Mouse (Mus musculus): ENCODE measurements around the gene Zfand6.

Gene Zfand6

DNA sequence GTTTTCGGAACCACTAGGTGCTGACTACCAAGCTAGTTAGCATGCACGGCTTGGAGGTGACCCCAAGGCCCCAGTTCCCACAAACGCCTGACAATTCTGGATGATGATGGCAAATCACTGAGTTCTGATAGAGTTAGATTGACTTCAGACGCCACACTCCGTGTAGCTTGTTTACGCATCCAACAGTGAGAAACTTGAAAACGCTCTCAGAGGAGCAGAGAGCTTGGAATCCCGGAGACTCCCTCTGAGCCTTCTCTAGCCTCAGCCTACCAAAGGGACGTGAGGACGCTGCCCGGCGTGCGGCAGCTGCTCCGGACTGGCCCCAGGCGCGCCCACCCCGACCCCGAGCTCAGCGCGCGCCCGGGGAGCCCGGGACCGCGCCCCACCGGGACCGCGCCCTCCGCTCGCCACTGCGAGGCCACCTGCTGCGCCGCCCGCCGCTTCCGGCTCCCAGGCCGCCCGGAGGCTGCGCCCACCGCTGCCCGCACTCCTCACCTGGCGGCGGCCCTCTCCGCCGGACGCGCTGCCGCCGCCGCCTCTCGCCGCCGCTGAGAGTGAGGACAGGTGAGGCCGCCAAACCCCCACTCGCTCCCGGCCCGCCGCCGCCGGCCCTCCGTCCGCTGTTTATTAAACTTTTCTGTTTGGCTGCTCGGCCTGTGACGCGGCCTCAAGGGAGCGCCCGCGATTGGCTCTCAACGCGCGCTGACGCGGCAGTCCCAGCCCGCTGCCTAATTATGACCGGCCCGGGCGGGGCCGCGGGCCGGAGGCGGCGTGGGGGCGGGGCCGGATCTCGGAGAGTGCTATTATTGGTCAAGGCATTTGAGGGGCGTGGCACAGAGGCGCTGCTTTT is at the start of gene Zfand6:
Zfand6 (minus strand) TSS at position 709 of the 850 bp plus-strand sequence.
- DNase-seq: peak; percentile 99

DNA sequence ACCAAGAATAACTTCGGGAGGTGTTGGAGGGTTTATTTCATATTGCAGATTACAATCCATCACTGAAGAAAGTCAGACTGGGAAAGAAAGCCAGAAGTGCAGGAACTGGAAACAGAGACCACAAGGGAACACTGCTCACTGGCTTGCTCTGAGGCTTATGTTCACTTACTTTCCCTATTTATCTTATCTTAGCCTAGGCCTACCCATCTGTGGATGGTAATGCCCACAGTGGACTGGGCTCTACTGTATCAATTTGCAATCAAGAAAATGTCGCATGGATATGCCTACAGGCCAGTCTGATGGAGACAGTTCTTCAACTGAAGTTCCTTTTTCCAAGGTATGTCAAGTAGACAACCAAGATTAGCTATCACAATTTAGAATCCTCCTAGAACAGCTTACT is 47.0 kb upstream of the Zfand6 start:
- no peak for DNase-seq

GRCm38 (mm10) chr7:84733038-84733437 is 43.3 kb upstream of the Zfand6 start:
- DNase-seq: peak; percentile 3

GRCm38 (mm10) chr7:84732052-84732451 is 42.3 kb upstream of the Zfand6 start:
- no peak for DNase-seq

DNA sequence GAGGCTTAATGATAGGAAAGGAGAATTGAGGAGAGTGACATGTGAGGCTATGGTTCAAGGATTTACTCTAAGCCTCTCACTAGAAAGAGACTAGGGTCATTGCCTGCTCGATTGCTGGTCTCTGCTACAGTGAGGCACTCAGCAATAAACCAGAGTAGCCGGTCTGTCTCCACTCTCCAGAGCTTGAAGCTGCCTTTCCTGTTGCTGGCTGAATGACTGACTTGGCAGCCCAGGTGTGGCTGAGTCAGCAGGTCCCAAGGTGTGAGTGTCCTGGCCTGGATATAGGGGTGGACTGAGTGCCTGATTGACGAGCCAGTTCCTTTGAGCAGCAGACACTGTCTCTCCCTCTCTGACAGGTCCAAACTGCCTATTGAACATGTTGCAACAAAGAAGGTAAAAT is 41.3 kb upstream of the Zfand6 start:
- peak; percentile 61 for DNase-seq

GRCm38 (mm10) chr7:84722804-84723459 is 33.2 kb upstream of the Zfand6 start:
- DNase-seq: no peak

DNA sequence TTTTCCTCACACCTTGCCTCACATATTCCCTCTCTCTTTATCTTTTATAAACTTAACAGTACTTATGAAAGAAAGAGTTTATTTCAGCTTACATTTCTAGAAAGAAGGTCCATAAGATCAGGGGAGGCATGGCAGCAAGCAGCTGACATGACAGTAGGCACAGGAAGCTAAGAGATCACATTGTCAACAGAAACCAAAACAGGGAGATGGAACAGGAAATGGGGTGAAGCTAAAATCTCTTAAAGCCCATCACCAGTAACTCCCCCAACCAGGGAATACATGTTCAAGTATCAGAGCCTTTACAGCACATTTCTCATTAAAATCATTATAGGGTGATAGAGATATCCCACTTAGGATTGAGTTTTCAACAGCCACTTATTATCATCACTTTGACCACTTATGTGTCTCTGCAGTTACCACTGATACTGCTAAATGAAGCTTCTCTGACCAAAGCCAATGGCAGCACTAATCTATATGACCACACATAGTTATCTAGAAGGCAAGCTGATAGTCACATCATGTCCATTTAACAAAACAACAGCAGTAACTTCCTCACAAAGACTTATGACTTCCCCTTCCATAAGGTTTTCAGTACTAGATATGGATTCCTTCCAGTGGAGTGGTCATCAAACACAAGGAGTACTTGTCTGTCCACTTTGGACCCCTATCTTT is 20.7 kb upstream of the Zfand6 start:
- no peak for DNase-seq

GRCm38 (mm10) chr7:84706877-84707276 is 17.1 kb upstream of the Zfand6 start:
- no peak for DNase-seq

DNA sequence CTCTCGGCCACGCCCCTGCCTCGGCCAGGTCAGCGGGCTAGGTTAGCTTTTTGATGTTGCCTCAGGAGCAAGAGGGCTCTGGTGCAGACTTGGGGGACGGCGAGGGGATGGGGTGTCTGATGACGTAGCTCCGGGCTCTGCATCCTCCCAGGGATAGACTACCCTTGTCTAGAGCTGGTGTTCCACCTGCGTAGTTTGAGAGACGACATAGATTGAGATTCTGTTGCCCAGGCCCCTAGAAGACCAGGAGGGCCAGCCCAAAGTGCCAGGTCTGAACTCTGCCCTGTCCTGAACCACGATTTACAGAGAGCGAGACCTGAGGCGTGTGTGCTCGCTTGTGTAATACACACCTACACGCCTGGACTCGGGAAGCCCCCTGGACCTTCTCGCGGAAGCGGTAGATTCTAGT is 346 bp upstream of the Zfand6 start:
- DNase-seq: no peak

- DNase-seq: peak; percentile 39
Observed at GRCm38 (mm10) chr7:84687653-84688580, 1.8 kb downstream of the Zfand6 start.

- no peak for DNase-seq
Observed at GRCm38 (mm10) chr7:84686380-84686779, 3.4 kb downstream of the Zfand6 start.

- DNase-seq: no peak
Observed at GRCm38 (mm10) chr7:84684675-84685074, 5.1 kb downstream of the Zfand6 start.

- no peak for DNase-seq
Observed at GRCm38 (mm10) chr7:84681558-84681957, 8.2 kb downstream of the Zfand6 start.

- no peak for DNase-seq
Observed at GRCm38 (mm10) chr7:84680931-84681330, 8.8 kb downstream of the Zfand6 start.

GRCm38 (mm10) chr7:84680092-84680491 is 9.7 kb downstream of the Zfand6 start:
- DNase-seq: no peak

- DNase-seq: peak; percentile 93
Observed at GRCm38 (mm10) chr7:84679264-84679663, 10.5 kb downstream of the Zfand6 start.

- DNase-seq: no peak
Observed at GRCm38 (mm10) chr7:84673103-84673502, 16.7 kb downstream of the Zfand6 start.

DNA sequence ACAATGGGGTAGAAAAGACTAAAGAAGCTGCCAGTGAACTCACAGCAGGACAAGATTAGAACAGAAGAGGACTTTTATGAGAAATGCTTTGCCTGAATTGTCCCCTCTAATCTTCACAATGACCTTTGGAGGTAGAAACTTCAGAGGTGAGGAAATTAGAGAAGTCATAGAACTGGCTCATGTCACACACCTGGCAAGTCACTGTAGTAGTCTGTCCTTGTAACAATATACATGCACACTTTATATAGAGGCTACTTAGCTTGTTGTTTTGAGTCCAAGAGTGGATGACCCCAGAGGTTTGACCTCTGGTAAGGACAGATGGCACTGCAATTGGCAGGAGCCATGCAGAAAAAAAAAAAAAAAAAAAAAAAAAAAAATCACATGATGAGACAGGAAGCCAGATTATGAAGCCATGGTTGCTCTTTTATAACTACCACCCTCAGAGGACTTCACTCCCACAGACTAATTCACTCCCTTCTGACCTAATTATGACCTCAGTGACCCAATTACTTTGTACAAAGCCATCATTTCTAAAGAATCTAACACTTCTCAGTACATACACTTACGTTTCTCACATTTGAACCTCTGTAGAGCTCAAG is 20.1 kb downstream of the Zfand6 start:
- DNase-seq: no peak

GRCm38 (mm10) chr7:84667946-84668345 is 21.8 kb downstream of the Zfand6 start:
- DNase-seq: no peak

- no peak for DNase-seq
Observed at GRCm38 (mm10) chr7:84652740-84653139, 37.0 kb downstream of the Zfand6 start.

- DNase-seq: no peak
Observed at GRCm38 (mm10) chr7:84651987-84652321, 37.8 kb downstream of the Zfand6 start.

DNA sequence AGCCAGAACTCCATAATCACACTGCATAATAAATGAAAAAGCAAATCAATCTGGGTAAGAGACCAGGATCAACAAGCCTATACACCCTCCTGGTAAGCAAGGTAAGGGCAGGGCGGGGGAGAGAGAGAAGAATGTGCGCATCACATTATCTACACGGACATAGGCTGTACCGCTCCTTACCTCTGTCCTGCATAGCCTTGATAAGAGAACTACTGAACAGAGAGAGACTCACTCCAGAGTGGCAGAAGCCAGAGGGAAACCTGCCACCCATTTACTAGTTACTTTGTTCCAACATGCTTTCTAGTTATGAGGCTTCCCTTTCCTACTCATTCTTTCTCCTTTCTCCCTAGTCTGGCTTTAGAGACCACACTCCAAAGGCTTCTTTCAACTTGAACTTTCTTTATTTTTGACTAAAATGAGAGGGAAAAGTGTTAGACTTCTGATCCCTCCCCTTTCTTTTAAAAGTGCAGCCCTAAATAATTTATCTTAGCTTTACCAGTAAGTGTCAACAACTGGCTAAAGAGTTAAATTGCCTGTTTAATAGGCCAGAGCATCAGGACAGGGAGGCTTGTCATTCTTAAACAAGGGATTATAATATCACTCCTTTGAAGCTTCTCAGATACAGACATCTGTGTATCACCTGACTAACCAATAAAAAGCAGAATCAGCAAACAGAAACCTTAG is 38.3 kb downstream of the Zfand6 start:
- no peak for DNase-seq

All from lung, postnatal 36 days (tissue).